Mouse (Mus musculus) hindbrain, postnatal 0 days (tissue): ENCODE measurements around the gene Kdm4b. TPM values are rescaled to one million over a fixed set of nuclear protein-coding genes. Genes with fewer than 3 reads are reported as not detected.

Experiments
- ATAC-seq: fragments of 200-750 bp; cut with Nextera tagmentation; 2 replicates; pipeline ENCODE4 v1.8.0; 2017; ENCODE audit warnings: mild to moderate bottlenecking, moderate TSS enrichment, moderate library complexity
- DNase-seq: peaks from one replicate; pipeline ENCODE4 v3.0.0-alpha.2; 2015; ENCODE audit warnings: low spot score
- H3K27ac ChIP-seq: fragments of 300-500 bp; sonication (generic); 2 replicates; pipeline ENCODE4 v1.5.1; 2014; ENCODE audit warnings: mild to moderate bottlenecking
- H3K27me3 ChIP-seq: fragments of 300-500 bp; sonication (generic); 2 replicates; pipeline ENCODE4 v1.6.1; 2014; ENCODE audit warnings: low read length, mixed read lengths; ENCODE audit not compliant: insufficient read depth
- H3K36me3 ChIP-seq: fragments of 300-500 bp; sonication (generic); 2 replicates; pipeline ENCODE4 v1.6.1; 2014; ENCODE audit warnings: low read length, mixed read lengths; ENCODE audit not compliant: insufficient read depth
- H3K4me1 ChIP-seq: fragments of 300-500 bp; sonication (generic); 2 replicates; pipeline ENCODE4 v1.6.1; 2014; ENCODE audit warnings: antibody characterized with exemption, low read length, mixed read lengths; ENCODE audit not compliant: insufficient read depth
- H3K4me2 ChIP-seq: fragments of 300-500 bp; sonication (generic); 2 replicates; pipeline ENCODE4 v1.6.1; 2014; ENCODE audit warnings: low read depth, mild to moderate bottlenecking, low read length, moderate library complexity, mixed read lengths
- H3K4me3 ChIP-seq: fragments of 300-500 bp; sonication (generic); 2 replicates; pipeline ENCODE4 v1.5.1; 2014; ENCODE audit warnings: low read length
- H3K9ac ChIP-seq: fragments of 300-500 bp; sonication (generic); replicated peaks from 2 replicates; pipeline ENCODE4 v1.6.1; 2014; ENCODE audit warnings: mild to moderate bottlenecking, low read length, moderate library complexity, mixed read lengths
- H3K9me3 ChIP-seq: fragments of 300-500 bp; sonication (generic); 2 replicates; pipeline ENCODE4 v1.6.1; 2016; ENCODE audit warnings: low read length, mixed read lengths
- CTCF ChIP-seq: IDR thresholded peaks from 2 replicates; pipeline ENCODE4 v1.5.1; 2016; ENCODE audit warnings: antibody characterized with exemption, control low read depth, low read depth
- WGBS: fragments of 180-500 bp; shearing (Covaris S2); extraction: QIAGEN DNeasy Blood & Tissue Kit; methylation state at CpG from one replicate; pipeline ENCODE4 v1.1.7; 2014; 5-methylcytosine and 5-hydroxymethylcytosine counted together
- polyA plus RNA-seq: library from polyadenylated mRNA; unstranded; fragments of >200 nt; fragmentation: Nextera tagmentation; extraction: Ambion mirVana; gene quantifications from 2 replicates; pipeline ENCODE4 v1.2.1, GENCODE M21; 2015
- total RNA-seq: library from RNA; depleted of rRNA; stranded (reverse); fragments of >200 nt; gene quantifications from 2 replicates; pipeline ENCODE4 v1.2.3, GENCODE M21; 2014

The Kdm4b gene
- total and polyA plus RNA-seq, 2 experiments from 2014 or later = 42.5 to 144 TPM

- Histone ChIP-seq H3K4me1 (0 out of 2 replicates have a peak, but pooled peaks cover 4% of the 10 kb centered on the region), H3K36me3 (no peaks in the 10 kb centered on the region), H3K4me2 (peak overlapping the region; percentile 43), H3K9ac (peak overlapping the region; percentile 6; the same call in 1 of the 2 replicates), H3K9me3 (no peaks in the 10 kb centered on the region), H3K27ac (peak overlapping the region; percentile 42; the same call in 1 of the 2 replicates), H3K4me3 (peak overlapping the region; percentile 23), H3K27me3 (no peaks in the 10 kb centered on the region)
- DNase-seq (peak; percentile 71), ATAC-seq (peak; percentile 43)
- 10% methylated on average over 17 of the region's 17 CpGs for WGBS
- no peak for TF ChIP-seq CTCF
Measured at GRCm38 (mm10) chr17:56290388-56291170, 35.3 kb upstream of the Kdm4b start.

- WGBS = 0% methylated on average over 16 of the region's 16 CpGs
- Histone ChIP-seq H3K27ac (peak overlapping the region; percentile 72), H3K4me1 (0 out of 2 replicates have a peak, but pooled peaks cover 4% of the 10 kb centered on the region), H3K36me3 (no peaks in the 10 kb centered on the region), H3K4me3 (no peak overlapping the region), H3K9me3 (no peaks in the 10 kb centered on the region), H3K4me2 (peak overlapping the region; percentile 43), H3K27me3 (no peaks in the 10 kb centered on the region), H3K9ac (peak overlapping the region; percentile 39)
- ATAC-seq (peak; percentile 89), DNase-seq (peak; percentile 82)
- TF ChIP-seq CTCF = peak; percentile 93
Measured at GRCm38 (mm10) chr17:56291171-56291511, 34.7 kb upstream of the Kdm4b start.

- H3K9me3 ChIP-seq = no peaks in the 10 kb centered on the region
- ATAC-seq = no peak
- no peak for DNase-seq
- H3K9ac ChIP-seq = no peak overlapping the region
- H3K36me3 ChIP-seq = no peaks in the 10 kb centered on the region
- no peak overlapping the region for H3K4me2 ChIP-seq
- H3K4me1 ChIP-seq = 0 out of 2 replicates have a peak, but pooled peaks cover 4% of the 10 kb centered on the region
- peak overlapping the region; percentile 72; the same call in 1 of the 2 replicates for H3K27ac ChIP-seq
- TF ChIP-seq CTCF = no peak
- H3K27me3 ChIP-seq = no peaks in the 10 kb centered on the region
- H3K4me3 ChIP-seq = no peak overlapping the region
- WGBS = 58% methylated on average over 7 of the region's 7 CpGs
Measured at GRCm38 (mm10) chr17:56291826-56292475, 33.9 kb upstream of the Kdm4b start.

- Histone ChIP-seq H3K27me3 (no peaks in the 10 kb centered on the region), H3K9ac (no peak within 1 kb of the TSS), H3K27ac (peak within 1 kb of the TSS; percentile 72; the same call in 1 of the 2 replicates), H3K9me3 (no peaks in the 10 kb centered on the region), H3K4me1 (0 out of 2 replicates have a peak, but pooled peaks cover 4% of the 10 kb centered on the region), H3K4me2 (no peak within 1 kb of the TSS), H3K4me3 (no peak within 1 kb of the TSS), H3K36me3 (no peaks in the 10 kb centered on the region)
- DNase-seq = no peak
- no peak for ATAC-seq
- WGBS = 81% methylated on average over 4 of the region's 4 CpGs
- TF ChIP-seq CTCF = no peak
Measured at GRCm38 (mm10) chr17:56292531-56293222, 33.2 kb upstream of the Kdm4b start, which contains the start of gene Plin3. Gene Plin3, minus strand, starts transcription at chr17:56292873.

- no peak overlapping the region; the same call in 1 of the 2 replicates for H3K27ac ChIP-seq
- 89% methylated on average over 1 of the region's 1 CpGs for WGBS
- H3K9me3 ChIP-seq = no peaks in the 10 kb centered on the region
- no peak for DNase-seq
- no peak for TF ChIP-seq CTCF
- no peaks in the 10 kb centered on the region for H3K36me3 ChIP-seq
- no peak overlapping the region for H3K4me2 ChIP-seq
- ATAC-seq = no peak
- H3K4me1 ChIP-seq = 0 out of 2 replicates have a peak, but pooled peaks cover 4% of the 10 kb centered on the region
- no peak overlapping the region for H3K9ac ChIP-seq
- no peaks in the 10 kb centered on the region for H3K27me3 ChIP-seq
- no peak overlapping the region for H3K4me3 ChIP-seq
Measured at GRCm38 (mm10) chr17:56293291-56293690, 32.6 kb upstream of the Kdm4b start.

GRCm38 (mm10) chr17:56294241-56294640, 31.6 kb upstream of the Kdm4b start:
- no peaks in the 10 kb centered on the region for H3K36me3 ChIP-seq
- no peak overlapping the region for H3K4me3 ChIP-seq
- H3K4me1 ChIP-seq = 0 out of 2 replicates have a peak, but pooled peaks cover 3% of the 10 kb centered on the region
- H3K9me3 ChIP-seq = no peaks in the 10 kb centered on the region
- DNase-seq (peak; percentile 78), ATAC-seq (0 out of 2 replicates have a peak, but pooled peaks have one; percentile 27)
- 67% methylated on average over 19 of the region's 19 CpGs for WGBS
- H3K27ac ChIP-seq = peak overlapping the region; percentile 3; the same call in 1 of the 2 replicates
- H3K27me3 ChIP-seq = no peaks in the 10 kb centered on the region
- no peak overlapping the region for H3K4me2 ChIP-seq
- H3K9ac ChIP-seq = no peak overlapping the region
- TF ChIP-seq CTCF = no peak
